Mouse (Mus musculus): Measurements from ENCODE around the gene Zfp423.

GRCm38 (mm10) chr8:87802571-87802970, 156.8 kb downstream of the Zfp423 start:
- TF ChIP-seq CTCF (IDR thresholded peaks at IDR 0.05; ENCODE audit: borderline replicate concordance, control insufficient read depth, extremely low read depth, insufficient read depth, low read length, poor library complexity): no peak
- no peak for TF ChIP-seq POLR2A (IDR thresholded peaks at IDR 0.05; ENCODE audit: control insufficient read depth, extremely low read depth, insufficient read depth, low read length, poor library complexity)
